Mouse (Mus musculus) myocyte (in vitro differentiated cells): ENCODE data around the gene Jakmip3. TPM values are rescaled to one million over a fixed set of nuclear protein-coding genes. Genes with fewer than 3 reads are reported as not detected.

Experiments used
- H3K27me3 ChIP-seq: one replicate; pipeline ENCODE4 v1.6.1; 2011; ENCODE audit not compliant: control insufficient read depth, insufficient read depth, insufficient read length
- H3K36me3 ChIP-seq: one replicate; pipeline ENCODE4 v1.6.1; 2011; ENCODE audit not compliant: control insufficient read depth, insufficient read depth
- H3K4me2 ChIP-seq: one replicate; pipeline ENCODE4 v1.6.1; 2011; ENCODE audit warnings: low read depth, control low read depth
- H3K4me3 ChIP-seq: one replicate; pipeline ENCODE4 v1.5.1; 2011; ENCODE audit warnings: mild to moderate bottlenecking, control low read depth, moderate library complexity
- H3K79me2 ChIP-seq: one replicate; pipeline ENCODE4 v1.6.1; 2011; ENCODE audit not compliant: control insufficient read depth, insufficient read depth
- H3ac ChIP-seq: one replicate; pipeline ENCODE4 v1.6.1; 2011; ENCODE audit not compliant: control insufficient read depth, insufficient read length
- CEBPB ChIP-seq: IDR thresholded peaks from 2 replicates; pipeline ENCODE4 v1.6.1; 2011; ENCODE audit warnings: mild to moderate bottlenecking, moderate library complexity; ENCODE audit not compliant: poor library complexity, insufficient read depth, severe bottlenecking
- E2F4 ChIP-seq: IDR thresholded peaks from one replicate; pipeline ENCODE4 v1.6.1; 2011; ENCODE audit warnings: mild to moderate bottlenecking, control low read depth, moderate library complexity; ENCODE audit not compliant: insufficient read depth
- MAX ChIP-seq: IDR thresholded peaks from one replicate; pipeline ENCODE4 v1.6.1; 2011; ENCODE audit warnings: low read depth, mild to moderate bottlenecking, control low read depth
- MYOD1 ChIP-seq, 3 experiments: IDR thresholded peaks; one replicate each; pipeline ENCODE4 v1.6.1; 2011; ENCODE audit warnings: control low read depth in 2 of 3, low read depth in 2 of 3, mild to moderate bottlenecking in 2 of 3, moderate library complexity in 1 of 3; ENCODE audit not compliant: insufficient read length in 2 of 3, control insufficient read depth in 1 of 3
- MYOG ChIP-seq, 3 experiments: IDR thresholded peaks; one replicate each; pipeline ENCODE4 v1.6.1; 2011; ENCODE audit warnings: control low read depth in 2 of 3, low read depth in 2 of 3, mild to moderate bottlenecking in 2 of 3; ENCODE audit not compliant: insufficient read length in 2 of 3, control insufficient read depth in 1 of 3, insufficient read depth in 1 of 3
- POLR2A ChIP-seq: IDR thresholded peaks from one replicate; pipeline ENCODE4 v1.6.1; 2011; ENCODE audit warnings: low read depth, mild to moderate bottlenecking, control low read depth, moderate library complexity; ENCODE audit not compliant: insufficient read length
- POLR2AphosphoS2 ChIP-seq: IDR thresholded peaks from one replicate; pipeline ENCODE4 v1.6.1; 2011; ENCODE audit warnings: low read depth, control low read depth; ENCODE audit not compliant: insufficient read length
- REST ChIP-seq: IDR thresholded peaks from one replicate; pipeline ENCODE4 v1.6.1; 2011; ENCODE audit warnings: mild to moderate bottlenecking, control low read depth, moderate library complexity; ENCODE audit not compliant: insufficient read depth, insufficient read length
- SRF ChIP-seq: IDR thresholded peaks from one replicate; pipeline ENCODE4 v1.6.1; 2011; ENCODE audit warnings: low read depth; ENCODE audit not compliant: control insufficient read depth, insufficient read length
- TCF12 ChIP-seq: IDR thresholded peaks from one replicate; pipeline ENCODE4 v1.6.1; 2011; ENCODE audit warnings: mild to moderate bottlenecking, control low read depth; ENCODE audit not compliant: poor library complexity, insufficient read depth, severe bottlenecking
- TCF3 ChIP-seq: IDR thresholded peaks from one replicate; pipeline ENCODE4 v1.6.1; 2011; ENCODE audit warnings: low read depth, control low read depth; ENCODE audit not compliant: insufficient read length
- USF1 ChIP-seq: IDR thresholded peaks from one replicate; pipeline ENCODE4 v1.6.1; 2011; ENCODE audit warnings: low read depth, mild to moderate bottlenecking, control low read depth, moderate library complexity
- polyA plus RNA-seq: library from polyadenylated mRNA; unstranded; fragments of >200 nt; fragmentation: generic; extraction: Trizol; gene quantifications from one replicate; pipeline ENCODE4 v1.2.1, GENCODE M21; 2012; ENCODE audit warnings: missing spikeins

Jakmip3 gene
- polyA plus RNA-seq, 1 experiment: 0.01 TPM

DNA sequence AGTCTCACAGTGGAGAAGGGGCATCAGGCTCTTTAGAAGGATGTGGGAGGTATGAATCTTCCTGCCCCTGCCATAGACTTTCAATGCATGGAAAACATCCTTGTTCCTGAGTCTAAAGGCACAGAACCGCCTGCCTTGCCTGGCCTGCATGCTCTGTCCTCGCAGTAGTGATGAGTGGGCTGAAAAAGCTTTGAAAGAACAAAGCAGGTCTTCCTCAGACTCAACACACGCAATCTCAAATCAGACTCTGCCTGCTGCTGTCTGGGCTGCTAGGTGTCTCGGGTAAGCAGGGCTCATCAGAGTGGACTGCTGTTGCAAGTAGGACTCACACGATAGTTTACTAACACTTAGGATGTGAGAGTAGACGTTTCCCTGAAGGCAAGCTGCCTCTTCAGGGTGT is 16.6 kb downstream of the Jakmip3 start:
- TF ChIP-seq POLR2A (no peak), MYOG (IDR thresholded peaks at IDR 0.05; ENCODE audit: control insufficient read depth in 1 of 3, insufficient read depth in 1 of 3, insufficient read length in 2 of 3, low read depth in 2 of 3) (no peak), USF1 (no peak), TCF12 (no peak), SRF (no peak), REST (no peak)
- no peaks in the 10 kb centered on the region for H3K36me3 ChIP-seq
- H3K4me2 ChIP-seq: no peak overlapping the region
- no peaks in the 10 kb centered on the region for H3K79me2 ChIP-seq
- peaks cover 22% of the 10 kb centered on the region for H3K27me3 ChIP-seq
- H3K4me3 ChIP-seq: no peak overlapping the region
- no peak overlapping the region for H3ac ChIP-seq

DNA sequence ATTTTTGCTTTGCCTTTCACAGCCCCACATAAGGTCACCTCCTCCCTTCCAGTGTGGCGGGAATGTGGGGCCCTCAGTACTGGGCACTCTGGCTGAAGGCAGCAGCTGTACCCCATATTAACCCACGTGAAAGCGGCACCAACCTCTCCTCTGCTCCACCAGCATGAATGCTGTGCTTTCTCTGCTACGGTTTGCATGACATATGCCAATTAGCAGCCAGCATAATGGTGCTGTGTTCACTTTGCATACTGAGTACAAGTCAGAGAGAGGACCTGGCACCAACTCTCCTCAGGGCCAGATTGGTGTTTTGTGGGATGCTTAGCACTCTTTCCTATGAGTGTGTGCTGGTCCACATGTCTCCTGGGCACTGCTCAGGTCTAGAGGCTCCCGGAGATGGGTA is 19.2 kb downstream of the Jakmip3 start:
- Histone ChIP-seq H3K4me3 (no peak overlapping the region), H3K79me2 (no peaks in the 10 kb centered on the region), H3K4me2 (no peak overlapping the region), H3ac (no peak overlapping the region), H3K36me3 (no peaks in the 10 kb centered on the region), H3K27me3 (peaks cover 22% of the 10 kb centered on the region)
- TF ChIP-seq CEBPB (no peak), POLR2A (no peak)

DNA sequence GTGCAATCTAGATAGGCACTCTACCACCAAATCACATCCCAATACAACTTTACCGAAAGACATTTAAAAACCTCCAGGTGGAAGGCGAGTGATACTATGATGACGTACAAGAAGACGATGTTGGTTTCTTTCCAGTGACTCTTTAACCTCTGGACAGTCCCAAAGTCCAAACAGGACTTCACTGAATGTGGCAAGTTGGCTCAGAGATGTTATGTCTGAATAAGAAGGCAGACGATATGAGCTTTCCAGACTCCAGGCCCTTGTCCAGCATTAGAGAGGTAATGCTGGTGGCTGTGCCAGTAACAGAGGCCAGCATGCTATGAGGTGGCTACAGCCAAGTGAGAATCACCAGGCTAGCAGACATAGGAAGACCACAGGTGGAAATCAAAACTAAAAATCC is 23.2 kb downstream of the Jakmip3 start:
- Histone ChIP-seq H3K4me3 (no peak overlapping the region), H3K4me2 (no peak overlapping the region), H3ac (no peak overlapping the region), H3K27me3 (peaks cover 6% of the 10 kb centered on the region), H3K79me2 (no peaks in the 10 kb centered on the region), H3K36me3 (no peaks in the 10 kb centered on the region)
- TF ChIP-seq TCF12 (no peak), MYOG (IDR thresholded peaks at IDR 0.05; ENCODE audit: control insufficient read depth in 1 of 3, insufficient read depth in 1 of 3, insufficient read length in 2 of 3, low read depth in 2 of 3) (no peak), SRF (no peak), POLR2AphosphoS2 (no peak), CEBPB (no peak), TCF3 (no peak), E2F4 (no peak), POLR2A (no peak), MAX (no peak), REST (no peak), MYOD1 (IDR thresholded peaks at IDR 0.05; ENCODE audit: control insufficient read depth in 1 of 3, insufficient read length in 2 of 3, low read depth in 2 of 3) (no peak)

DNA sequence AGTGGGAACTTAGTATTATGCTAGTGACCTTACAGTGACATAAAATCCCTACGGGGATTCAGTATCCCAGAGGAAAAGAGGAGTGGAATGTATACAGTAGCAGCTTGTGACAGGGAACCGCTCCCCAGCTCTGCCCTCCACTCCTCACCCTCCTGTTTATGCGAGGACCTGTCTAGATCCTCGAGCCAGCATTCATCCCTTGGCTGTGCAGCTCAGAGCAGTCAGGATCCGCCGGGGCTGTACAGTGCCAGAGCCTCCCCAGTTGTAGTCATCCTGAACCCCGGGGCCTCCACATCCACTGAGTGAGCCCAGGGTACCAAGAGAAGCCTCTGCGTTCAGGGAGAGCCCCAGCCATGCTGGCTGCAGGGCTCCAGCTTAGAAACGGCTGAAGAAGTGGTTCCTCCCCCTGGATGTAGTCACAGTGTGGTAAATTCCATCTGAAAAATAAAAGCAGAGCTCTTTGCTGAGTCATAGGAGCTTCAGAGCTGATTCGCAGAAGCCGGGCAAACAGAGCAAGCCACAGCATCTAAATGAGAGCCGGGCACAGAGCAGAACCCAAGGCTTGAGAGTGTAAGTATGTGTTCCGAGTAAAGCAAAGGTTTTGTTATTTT is 27.6 kb downstream of the Jakmip3 start:
- Histone ChIP-seq H3ac (no peak overlapping the region), H3K4me3 (no peak overlapping the region), H3K79me2 (no peaks in the 10 kb centered on the region), H3K36me3 (no peaks in the 10 kb centered on the region), H3K4me2 (peak overlapping the region; percentile 34), H3K27me3 (no peaks in the 10 kb centered on the region)
- no peak for TF ChIP-seq SRF
- TF ChIP-seq MYOD1 (IDR thresholded peaks at IDR 0.05; ENCODE audit: control insufficient read depth in 1 of 3, insufficient read length in 2 of 3, low read depth in 2 of 3): no peak
- no peak for TF ChIP-seq CEBPB
- TF ChIP-seq E2F4: no peak
- no peak for TF ChIP-seq TCF12
- TF ChIP-seq TCF3: no peak
- no peak for TF ChIP-seq POLR2A
- TF ChIP-seq MAX: no peak
- TF ChIP-seq USF1: no peak
- TF ChIP-seq POLR2AphosphoS2: no peak
- TF ChIP-seq MYOG (IDR thresholded peaks at IDR 0.05; ENCODE audit: control insufficient read depth in 1 of 3, insufficient read depth in 1 of 3, insufficient read length in 2 of 3, low read depth in 2 of 3): no peak
- no peak for TF ChIP-seq REST

DNA sequence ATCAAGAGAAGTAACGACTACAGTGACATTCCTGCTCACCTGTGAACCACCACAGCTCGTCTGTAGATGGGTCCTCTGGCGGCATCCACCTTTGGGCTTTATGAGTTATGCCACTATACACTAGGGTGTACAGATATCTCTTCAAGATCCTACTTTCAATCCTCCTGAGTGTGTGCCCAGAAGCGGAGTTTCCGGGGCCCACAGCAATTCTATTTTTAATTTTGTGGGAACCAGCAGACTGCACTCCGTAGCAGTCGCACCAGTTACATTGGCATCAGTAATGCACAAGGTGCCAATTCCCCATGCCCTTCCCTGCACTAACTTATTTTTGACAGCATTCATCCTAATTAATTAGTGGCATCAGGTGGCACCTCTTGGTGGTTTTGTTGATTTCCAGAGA is 37.0 kb downstream of the Jakmip3 start:
- H3ac ChIP-seq: no peak overlapping the region
- no peak overlapping the region for H3K4me2 ChIP-seq
- H3K79me2 ChIP-seq: no peaks in the 10 kb centered on the region
- H3K27me3 ChIP-seq: peaks cover 14% of the 10 kb centered on the region
- no peaks in the 10 kb centered on the region for H3K36me3 ChIP-seq
- TF ChIP-seq CEBPB (no peak), E2F4 (no peak), TCF3 (no peak), USF1 (no peak), POLR2A (no peak), REST (no peak), MAX (no peak), POLR2AphosphoS2 (no peak)
- no peak overlapping the region for H3K4me3 ChIP-seq
